Mouse (Mus musculus) midbrain, embryonic 15.5 days (tissue): ENCODE measurements at regions not wholly inside any gene's neighbourhood (a gene's known extent, or its start where the extent isn't known, plus 50 kb on each side); places are given as distances from the start of the nearest gene placed in this dataset.

Source experiments
- ATAC-seq: fragments of 200-750 bp; cut with Nextera tagmentation; replicated peaks from 2 replicates; pipeline ENCODE4 v1.8.0; 2017; ENCODE audit warnings: moderate TSS enrichment
- H3K27ac ChIP-seq: fragments of 300-500 bp; sonication (generic); 2 replicates; pipeline ENCODE4 v1.5.1; 2015; ENCODE audit warnings: mild to moderate bottlenecking, inconsistent platforms
- H3K27me3 ChIP-seq: fragments of 300-500 bp; sonication (generic); replicated peaks from 2 replicates; pipeline ENCODE4 v1.6.1; 2015; ENCODE audit warnings: inconsistent platforms
- H3K36me3 ChIP-seq: fragments of 300-500 bp; sonication (generic); replicated peaks from 2 replicates; pipeline ENCODE4 v1.6.1; 2015; ENCODE audit warnings: inconsistent platforms
- H3K4me1 ChIP-seq: fragments of 300-500 bp; sonication (generic); 2 replicates; pipeline ENCODE4 v1.6.1; 2015; ENCODE audit warnings: inconsistent platforms
- H3K4me2 ChIP-seq: fragments of 300-500 bp; sonication (generic); 2 replicates; pipeline ENCODE4 v1.6.1; 2015; ENCODE audit warnings: inconsistent platforms, mild to moderate bottlenecking, moderate library complexity
- H3K4me3 ChIP-seq: fragments of 300-500 bp; sonication (generic); 2 replicates; pipeline ENCODE4 v1.5.1; 2015; ENCODE audit warnings: mild to moderate bottlenecking, inconsistent platforms
- H3K9ac ChIP-seq: fragments of 300-500 bp; sonication (generic); 2 replicates; pipeline ENCODE4 v1.6.1; 2015; ENCODE audit warnings: mild to moderate bottlenecking, inconsistent platforms
- H3K9me3 ChIP-seq: fragments of 300-500 bp; sonication (generic); 2 replicates; pipeline ENCODE4 v1.6.1; 2016; ENCODE audit warnings: inconsistent platforms
- WGBS: fragments of 180-500 bp; shearing (Covaris S2); methylation state at CpG from one replicate; pipeline ENCODE4 v1.1.7; 2015; ENCODE audit warnings: mixed read lengths; 5-methylcytosine and 5-hydroxymethylcytosine counted together

GRCm38 (mm10) chr19:51102411-51102810 lies 424.0 kb upstream of the Sorcs1 start:
- Histone ChIP-seq H3K27ac (no peak overlapping the region), H3K4me3 (no peak overlapping the region), H3K4me1 (no peaks in the 10 kb centered on the region), H3K9ac (no peak overlapping the region), H3K36me3 (no peaks in the 10 kb centered on the region), H3K4me2 (no peak overlapping the region), H3K27me3 (no peaks in the 10 kb centered on the region), H3K9me3 (0 out of 2 replicates have a peak, but pooled peaks cover 3% of the 10 kb centered on the region)
- 80% methylated on average over 3 of the region's 3 CpGs for WGBS
- no peak for ATAC-seq

- H3K36me3 ChIP-seq, result no peaks in the 10 kb centered on the region
- H3K9ac ChIP-seq, result no peak overlapping the region
- H3K27me3 ChIP-seq, result no peaks in the 10 kb centered on the region
- H3K27ac ChIP-seq, result no peak overlapping the region
- H3K4me1 ChIP-seq, result no peaks in the 10 kb centered on the region
- no peak overlapping the region for H3K4me3 ChIP-seq
- no peak for ATAC-seq
- no peak overlapping the region for H3K4me2 ChIP-seq
- H3K9me3 ChIP-seq, result no peaks in the 10 kb centered on the region
- WGBS, result 77% methylated on average over 4 of the region's 4 CpGs
Measured at GRCm38 (mm10) chr19:51074762-51075161, 396.3 kb upstream of the Sorcs1 start.

GRCm38 (mm10) chr19:51059961-51060665 lies 381.7 kb upstream of the Sorcs1 start:
- Histone ChIP-seq H3K4me3 (no peak overlapping the region), H3K36me3 (no peaks in the 10 kb centered on the region), H3K9ac (no peak overlapping the region), H3K27ac (no peak overlapping the region), H3K9me3 (no peaks in the 10 kb centered on the region), H3K27me3 (no peaks in the 10 kb centered on the region), H3K4me1 (no peaks in the 10 kb centered on the region), H3K4me2 (no peak overlapping the region)
- ATAC-seq, result no peak
- 78% methylated on average over 5 of the region's 5 CpGs for WGBS

- no peak overlapping the region for H3K4me3 ChIP-seq
- H3K27ac ChIP-seq, result no peak overlapping the region
- no peaks in the 10 kb centered on the region for H3K27me3 ChIP-seq
- H3K36me3 ChIP-seq, result no peaks in the 10 kb centered on the region
- ATAC-seq, result no peak
- H3K9ac ChIP-seq, result no peak overlapping the region
- H3K4me2 ChIP-seq, result no peak overlapping the region
- H3K4me1 ChIP-seq, result no peaks in the 10 kb centered on the region
- 93% methylated on average over 3 of the region's 3 CpGs for WGBS
- no peaks in the 10 kb centered on the region for H3K9me3 ChIP-seq
Measured at GRCm38 (mm10) chr19:51043544-51043943, 365.1 kb upstream of the Sorcs1 start.

- no peak overlapping the region for H3K9ac ChIP-seq
- no peaks in the 10 kb centered on the region for H3K27me3 ChIP-seq
- no peak overlapping the region for H3K4me3 ChIP-seq
- ATAC-seq, result no peak
- H3K4me1 ChIP-seq, result no peaks in the 10 kb centered on the region
- H3K27ac ChIP-seq, result no peak overlapping the region
- H3K9me3 ChIP-seq, result no peaks in the 10 kb centered on the region
- no peak overlapping the region for H3K4me2 ChIP-seq
- H3K36me3 ChIP-seq, result no peaks in the 10 kb centered on the region
Measured at GRCm38 (mm10) chr19:50994471-50994870, 316.0 kb upstream of the Sorcs1 start.

- no peak for ATAC-seq
- no peaks in the 10 kb centered on the region for H3K4me1 ChIP-seq
- WGBS, result 90% methylated on average over 1 of the region's 1 CpGs
- H3K9ac ChIP-seq, result no peak overlapping the region
- no peak overlapping the region for H3K4me2 ChIP-seq
- H3K27me3 ChIP-seq, result no peaks in the 10 kb centered on the region
- H3K9me3 ChIP-seq, result no peaks in the 10 kb centered on the region
- no peak overlapping the region for H3K4me3 ChIP-seq
- no peak overlapping the region for H3K27ac ChIP-seq
- no peaks in the 10 kb centered on the region for H3K36me3 ChIP-seq
Measured at GRCm38 (mm10) chr19:50971066-50971465, 292.6 kb upstream of the Sorcs1 start.

- Histone ChIP-seq H3K4me1 (no peaks in the 10 kb centered on the region), H3K36me3 (no peaks in the 10 kb centered on the region), H3K27me3 (no peaks in the 10 kb centered on the region), H3K4me2 (no peak overlapping the region), H3K9ac (no peak overlapping the region), H3K4me3 (no peak overlapping the region), H3K27ac (0 out of 2 replicates have a peak overlapping the region, but pooled peaks have one; percentile 5), H3K9me3 (no peaks in the 10 kb centered on the region)
- WGBS, result 60% methylated on average over 8 of the region's 8 CpGs
- no peak for ATAC-seq
Measured at GRCm38 (mm10) chr19:50961910-50962309, 283.5 kb upstream of the Sorcs1 start.

- no peaks in the 10 kb centered on the region for H3K27me3 ChIP-seq
- no peak for ATAC-seq
- no peaks in the 10 kb centered on the region for H3K36me3 ChIP-seq
- 76% methylated on average over 1 of the region's 1 CpGs for WGBS
- no peak overlapping the region for H3K27ac ChIP-seq
- no peaks in the 10 kb centered on the region for H3K9me3 ChIP-seq
- H3K4me2 ChIP-seq, result no peak overlapping the region
- H3K4me3 ChIP-seq, result no peak overlapping the region
- no peaks in the 10 kb centered on the region for H3K4me1 ChIP-seq
- H3K9ac ChIP-seq, result no peak overlapping the region
Measured at GRCm38 (mm10) chr19:50945006-50945405, 266.6 kb upstream of the Sorcs1 start.

GRCm38 (mm10) chr19:50911646-50912045 lies 233.2 kb upstream of the Sorcs1 start:
- no peaks in the 10 kb centered on the region for H3K4me1 ChIP-seq
- no peak overlapping the region for H3K27ac ChIP-seq
- H3K4me2 ChIP-seq, result no peak overlapping the region
- H3K9ac ChIP-seq, result no peak overlapping the region
- ATAC-seq, result no peak
- H3K9me3 ChIP-seq, result no peaks in the 10 kb centered on the region
- no peaks in the 10 kb centered on the region for H3K27me3 ChIP-seq
- H3K4me3 ChIP-seq, result no peak overlapping the region
- H3K36me3 ChIP-seq, result no peaks in the 10 kb centered on the region

- Histone ChIP-seq H3K4me3 (no peak overlapping the region), H3K9me3 (no peaks in the 10 kb centered on the region), H3K27ac (no peak overlapping the region), H3K27me3 (no peaks in the 10 kb centered on the region), H3K36me3 (no peaks in the 10 kb centered on the region), H3K9ac (no peak overlapping the region), H3K4me1 (no peaks in the 10 kb centered on the region), H3K4me2 (no peak overlapping the region)
- no peak for ATAC-seq
- 80% methylated on average over 1 of the region's 1 CpGs for WGBS
Measured at GRCm38 (mm10) chr19:50910674-50911073, 232.2 kb upstream of the Sorcs1 start.

GRCm38 (mm10) chr19:50908751-50909150 lies 230.3 kb upstream of the Sorcs1 start:
- WGBS, result 84% methylated on average over 4 of the region's 4 CpGs
- H3K9ac ChIP-seq, result no peak overlapping the region
- no peak for ATAC-seq

GRCm38 (mm10) chr19:50893755-50894154 lies 215.3 kb upstream of the Sorcs1 start:
- Histone ChIP-seq H3K4me3 (no peak overlapping the region), H3K9me3 (no peaks in the 10 kb centered on the region), H3K27me3 (no peaks in the 10 kb centered on the region), H3K4me2 (no peak overlapping the region), H3K9ac (no peak overlapping the region), H3K36me3 (no peaks in the 10 kb centered on the region), H3K4me1 (no peaks in the 10 kb centered on the region), H3K27ac (no peak overlapping the region)
- no peak for ATAC-seq
- WGBS, result 93% methylated on average over 3 of the region's 3 CpGs

More at GRCm38 (mm10) chr19:50908751-50909150, 230.3 kb upstream of the Sorcs1 start:
- no peaks in the 10 kb centered on the region for H3K36me3 ChIP-seq
- no peak overlapping the region for H3K4me3 ChIP-seq
- H3K4me2 ChIP-seq, result no peak overlapping the region
- H3K4me1 ChIP-seq, result no peaks in the 10 kb centered on the region
- H3K27ac ChIP-seq, result no peak overlapping the region
- no peaks in the 10 kb centered on the region for H3K9me3 ChIP-seq
- H3K27me3 ChIP-seq, result no peaks in the 10 kb centered on the region

- no peaks in the 10 kb centered on the region for H3K36me3 ChIP-seq
- no peak for ATAC-seq
- no peaks in the 10 kb centered on the region for H3K4me1 ChIP-seq
- WGBS, result 78% methylated on average over 4 of the region's 4 CpGs
- H3K9me3 ChIP-seq, result no peaks in the 10 kb centered on the region
- H3K9ac ChIP-seq, result no peak overlapping the region
- H3K4me3 ChIP-seq, result no peak overlapping the region
- H3K4me2 ChIP-seq, result no peak overlapping the region
- no peaks in the 10 kb centered on the region for H3K27me3 ChIP-seq
- H3K27ac ChIP-seq, result no peak overlapping the region
Measured at GRCm38 (mm10) chr19:50872661-50873060, 194.2 kb upstream of the Sorcs1 start.
